Mouse (Mus musculus): ENCODE measurements around the gene Fat1.

DNA sequence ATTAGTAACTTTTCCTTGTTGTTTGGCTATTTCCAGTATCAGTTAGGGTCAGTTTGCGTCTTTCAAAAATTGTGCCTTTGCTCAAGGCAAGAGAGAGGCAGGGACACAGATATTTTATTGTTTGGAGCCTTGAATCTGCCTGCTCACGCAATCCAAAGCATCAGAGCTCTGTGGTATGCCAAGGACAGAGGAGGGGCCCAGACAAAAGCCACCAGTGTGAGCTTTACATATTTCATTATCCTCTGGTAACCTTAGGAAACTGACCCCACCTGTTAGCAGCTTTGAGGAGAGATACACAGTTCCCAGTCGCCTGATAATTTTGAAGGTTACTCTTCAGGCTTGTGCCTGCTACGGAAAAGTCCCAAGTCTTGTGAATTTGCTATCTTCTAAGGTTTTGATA lies 58.1 kb downstream of the Fat1 start:
- TF ChIP-seq CTCF (IDR thresholded peaks at IDR 0.05; ENCODE audit: low read depth, low read length): no peak
- TF ChIP-seq POLR2A (IDR thresholded peaks at IDR 0.05; ENCODE audit: borderline replicate concordance, low read depth, low read length): no peak
